Mouse (Mus musculus) bone marrow macrophage, adult 2 months (primary cell): Measurements from ENCODE around the gene Ybx2.

ENCODE experiments used
- CTCF ChIP-seq: IDR thresholded peaks from 2 replicates; pipeline ENCODE4 v1.5.1; 2012; ENCODE audit warnings: low read depth, mild to moderate bottlenecking, low read length, moderate library complexity
- POLR2A ChIP-seq: IDR thresholded peaks from 2 replicates; pipeline ENCODE4 v1.6.1; 2012; ENCODE audit warnings: mild to moderate bottlenecking, low read depth, low read length, borderline replicate concordance

GRCm38 (mm10) chr11:69920266-69921031 lies 15.1 kb upstream of the Ybx2 start:
- no peak for TF ChIP-seq CTCF
- TF ChIP-seq POLR2A = no peak
